Mouse (Mus musculus) thymus, postnatal 4 days (tissue): Measurements from ENCODE around the gene Pgpep1.
A peak's percentile ranks its signal among the peaks of the same experiment; 100 is the strongest.

ENCODE experiments used
- DNase-seq: peaks from one replicate; pipeline ENCODE4 v3.0.0; 2021

The Pgpep1 gene

DNA sequence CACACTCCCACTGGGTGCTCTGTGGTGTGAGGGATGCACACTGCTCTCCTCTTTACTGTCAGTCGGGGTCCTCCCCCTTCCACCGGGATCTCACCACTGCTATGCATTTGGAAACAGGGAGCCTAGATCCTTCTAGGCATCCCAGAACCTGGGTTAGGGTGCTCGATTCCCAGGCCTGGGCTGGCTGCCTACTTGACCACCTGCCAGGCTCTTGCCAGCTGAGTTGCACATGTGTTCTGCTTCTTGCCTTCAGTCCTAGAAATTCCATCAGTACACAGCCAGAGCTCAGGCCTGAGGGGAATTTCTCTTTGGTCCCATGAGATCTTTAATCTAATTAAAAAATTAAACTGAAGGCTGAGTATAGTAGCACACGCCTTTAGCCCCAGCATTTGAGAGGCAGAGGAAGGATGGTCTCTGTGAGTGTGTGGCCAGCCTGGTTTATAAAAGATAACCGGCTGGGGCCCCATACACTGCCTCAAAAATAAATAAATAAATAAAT lies 29.8 kb upstream of the Pgpep1 start:
- DNase-seq = no peak

DNA sequence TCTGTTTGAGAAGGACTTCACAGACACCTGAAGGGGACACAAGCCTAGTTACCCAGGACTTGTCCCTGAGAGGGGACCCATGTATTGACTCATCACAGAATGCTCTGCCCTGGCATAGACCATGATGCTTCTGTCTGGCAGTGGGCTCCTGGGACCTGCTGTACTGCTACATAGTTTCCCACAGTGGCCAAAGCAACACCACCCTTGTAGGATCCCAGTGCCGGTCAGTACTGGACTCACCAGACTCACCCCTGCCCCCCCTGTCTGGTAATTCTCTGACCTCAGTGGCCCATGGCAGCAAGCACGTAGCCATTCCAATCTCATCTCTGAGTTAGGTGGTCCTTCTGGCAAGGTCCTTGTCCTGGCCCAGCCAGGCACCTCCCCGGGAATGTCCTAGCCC lies 27.9 kb upstream of the Pgpep1 start:
- no peak for DNase-seq

DNA sequence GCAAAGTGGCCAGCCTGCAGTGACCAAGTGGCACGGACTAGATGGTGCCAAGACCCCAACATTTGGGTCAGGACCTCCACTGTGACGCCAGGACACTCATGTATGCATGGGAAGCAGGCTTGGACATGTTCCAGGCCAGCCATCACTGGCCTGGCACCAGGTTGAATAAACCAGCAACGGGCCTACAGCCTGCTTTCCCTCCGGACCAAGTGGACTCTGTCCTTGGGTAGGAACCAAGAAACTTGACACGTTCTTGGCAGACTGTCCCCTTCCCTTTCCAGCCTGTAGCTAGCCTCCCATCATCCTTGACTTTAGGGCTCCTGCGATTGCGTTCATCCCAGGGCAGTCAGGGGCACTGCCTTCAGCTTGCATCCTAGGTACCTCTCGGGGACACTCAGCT lies 27.4 kb upstream of the Pgpep1 start:
- DNase-seq = no peak

DNA sequence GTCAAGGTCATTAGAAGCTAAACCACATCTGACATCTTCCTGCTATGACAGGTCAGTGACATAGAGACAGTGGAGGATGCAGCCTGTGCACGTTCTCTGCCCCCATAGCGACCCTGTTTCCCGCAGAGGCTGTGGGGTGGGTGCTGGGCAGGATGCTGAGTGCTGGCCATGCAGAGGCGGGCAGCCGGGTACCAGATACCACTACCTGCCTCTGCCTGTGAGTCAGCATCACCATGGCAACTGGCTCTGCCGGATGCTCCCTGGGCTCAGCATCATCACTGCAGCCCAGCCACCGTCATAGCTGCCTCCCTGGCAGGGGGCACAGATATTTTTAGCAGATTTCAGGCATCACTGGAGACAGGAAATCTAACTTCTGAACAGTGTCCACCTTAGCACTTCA lies 24.1 kb upstream of the Pgpep1 start:
- no peak for DNase-seq

DNA sequence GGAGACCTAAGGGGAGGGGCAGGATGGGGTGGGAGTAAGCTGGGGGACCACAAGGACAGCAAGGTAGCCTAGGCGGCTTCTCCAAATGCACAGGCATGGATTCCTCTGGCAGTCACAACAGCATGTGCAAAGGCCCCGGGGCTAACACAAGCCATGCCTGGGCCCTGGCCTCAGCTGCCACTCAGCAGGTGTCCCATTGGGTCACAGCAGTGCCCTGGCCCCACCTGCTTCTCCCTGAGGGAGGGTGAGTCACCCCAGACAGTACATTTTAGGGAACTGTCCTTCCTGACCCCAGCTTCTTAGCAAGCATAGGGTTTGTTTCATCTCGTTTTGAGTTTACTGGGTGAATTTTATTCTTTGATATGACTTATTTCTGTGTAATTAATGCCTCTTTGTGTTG lies 22.5 kb upstream of the Pgpep1 start:
- DNase-seq = no peak

DNA sequence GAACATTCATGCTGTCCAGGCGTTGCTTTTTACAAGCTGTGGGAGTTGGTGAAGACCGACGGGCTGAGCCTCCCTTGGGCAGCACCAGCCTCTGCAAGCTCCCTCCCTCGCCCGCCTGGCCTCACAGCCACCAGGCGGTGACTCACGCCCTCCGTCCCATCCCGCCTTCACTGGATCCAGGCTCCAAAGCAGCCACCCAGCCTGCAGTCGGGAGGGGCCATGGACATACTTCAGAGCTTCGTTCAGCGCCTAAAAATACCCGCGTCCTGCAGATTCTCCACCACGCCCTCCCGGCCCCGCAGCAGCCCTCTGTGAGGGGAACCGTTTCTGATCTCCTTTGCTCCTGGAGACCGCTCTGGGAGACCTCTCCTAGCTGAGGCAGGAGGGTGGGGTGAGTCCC lies 22.0 kb upstream of the Pgpep1 start:
- DNase-seq = no peak

DNA sequence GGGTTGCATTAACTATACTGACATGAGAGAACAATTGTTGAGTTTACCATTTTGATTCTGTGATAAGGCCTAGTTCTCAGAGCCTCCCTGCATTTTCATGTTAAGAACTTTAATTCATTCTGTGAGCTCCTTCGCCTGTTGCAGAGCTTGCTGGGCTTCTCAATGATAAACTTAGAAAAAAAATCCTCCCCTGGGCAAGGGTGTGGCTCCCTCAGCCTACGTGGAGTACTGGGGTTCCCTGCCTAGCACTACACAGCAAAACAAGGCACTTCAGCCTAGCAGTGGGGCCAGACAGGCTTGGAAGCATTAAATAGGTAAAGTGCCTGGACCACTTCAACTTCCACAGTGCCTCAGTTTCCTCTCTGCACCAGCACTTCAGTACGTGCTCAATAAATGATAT lies 21.2 kb upstream of the Pgpep1 start:
- DNase-seq = no peak

DNA sequence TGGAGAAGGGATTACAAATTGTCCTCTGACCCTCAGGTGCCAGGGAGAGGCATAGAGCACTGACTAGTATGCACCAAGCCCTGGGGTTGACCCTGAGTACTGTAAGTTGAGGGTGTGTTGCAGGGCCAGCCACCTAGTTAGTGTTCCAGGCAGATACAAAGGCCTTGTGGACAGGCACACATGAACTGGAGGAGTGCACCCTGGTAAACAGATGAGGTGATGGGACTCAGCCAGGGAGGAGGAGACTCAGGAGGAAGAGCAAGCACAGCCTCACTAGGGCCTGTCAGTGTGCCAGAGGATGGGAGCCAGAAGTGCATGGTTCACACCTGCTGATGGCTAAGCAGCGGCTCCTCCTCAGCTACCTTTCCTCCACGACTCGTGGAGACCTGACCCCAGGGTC lies 19.9 kb upstream of the Pgpep1 start:
- DNase-seq = no peak

DNA sequence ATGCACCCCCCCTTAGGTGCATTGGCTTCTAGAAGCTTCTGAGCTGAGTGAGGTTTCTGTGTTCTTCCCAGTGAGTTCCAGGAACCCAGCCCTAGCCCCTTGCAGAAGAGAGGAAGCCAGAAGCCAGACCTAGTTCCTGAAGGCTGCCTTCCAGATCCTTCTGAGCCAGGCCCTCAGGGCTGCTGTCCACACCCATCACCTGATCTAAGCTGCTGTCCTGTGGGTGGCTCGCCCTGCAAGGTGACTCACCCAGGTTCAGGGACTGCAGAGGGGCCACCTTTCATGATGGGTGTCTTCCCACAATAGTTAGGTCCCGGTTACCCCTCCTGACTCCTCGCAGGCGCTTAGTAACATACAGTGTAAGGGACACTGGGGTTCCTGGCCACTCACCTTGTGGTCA lies 19.2 kb upstream of the Pgpep1 start:
- no peak for DNase-seq

DNA sequence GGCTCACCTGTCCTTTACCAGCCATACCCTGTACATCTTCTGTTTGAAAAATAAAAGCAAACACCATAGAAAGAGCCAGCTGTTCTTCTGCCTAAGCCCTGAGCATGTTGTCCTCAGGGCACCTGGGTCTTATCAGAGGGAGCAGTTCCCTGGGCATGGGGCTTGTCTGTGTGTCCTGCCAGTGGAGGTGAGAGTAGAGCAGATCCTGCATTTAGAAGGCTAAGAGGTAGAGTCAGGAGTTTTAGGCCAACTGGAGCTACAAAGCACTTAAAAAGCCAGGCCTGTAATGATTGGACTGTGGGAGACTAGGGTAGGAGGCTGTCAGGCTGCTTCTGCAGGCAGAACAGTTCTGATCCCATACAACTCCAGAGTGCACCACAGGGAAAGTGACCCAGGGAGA lies 18.5 kb upstream of the Pgpep1 start:
- no peak for DNase-seq

DNA sequence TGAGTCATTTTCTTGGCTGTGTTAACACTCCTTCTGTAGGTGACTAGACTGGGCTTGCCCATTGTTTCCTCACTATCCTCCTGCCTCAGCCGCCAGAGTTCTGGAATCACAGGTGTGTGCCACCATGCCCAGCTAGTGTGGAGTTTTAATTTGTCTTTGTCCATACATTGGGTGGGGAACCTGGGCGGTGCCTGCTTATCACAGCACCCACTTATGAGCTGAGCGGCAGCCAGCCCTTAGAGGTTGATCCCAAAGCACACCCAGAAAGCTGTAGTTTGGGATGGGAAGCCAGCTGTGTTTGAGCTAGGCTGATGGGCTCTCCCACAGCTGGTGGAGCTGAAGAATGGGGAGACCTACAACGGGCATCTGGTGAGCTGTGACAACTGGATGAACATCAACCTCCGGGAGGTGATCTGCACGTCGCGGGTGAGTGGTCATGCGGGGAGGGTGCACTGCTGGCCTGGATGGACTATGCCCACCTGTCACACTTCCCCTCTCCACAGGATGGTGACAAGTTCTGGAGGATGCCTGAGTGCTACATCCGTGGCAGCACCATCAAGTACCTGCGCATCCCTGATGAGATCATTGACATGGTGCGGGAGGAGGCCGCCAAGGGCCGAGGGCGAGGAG lies 17.4 kb upstream of the Pgpep1 start:
- DNase-seq = no peak

DNA sequence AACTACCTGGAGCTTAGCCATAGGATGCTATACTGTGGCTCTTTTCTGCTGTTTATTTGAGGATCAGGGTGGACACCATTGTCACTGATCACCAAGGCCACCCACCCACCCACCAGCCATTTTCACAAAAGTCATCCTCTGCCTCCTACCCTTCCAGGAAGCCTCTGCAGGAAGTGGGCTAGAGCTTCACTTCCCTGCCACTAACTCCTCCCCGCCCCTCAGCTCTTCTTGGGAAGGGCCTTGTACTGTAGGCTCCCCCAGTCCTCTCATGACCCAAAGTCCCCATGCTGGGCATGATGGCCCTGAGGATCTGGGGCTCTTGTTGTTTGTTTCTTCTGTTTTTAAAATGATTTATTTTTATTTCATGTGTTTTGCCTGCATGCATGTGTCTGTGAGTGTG lies 15.1 kb upstream of the Pgpep1 start:
- peak; percentile 71 for DNase-seq

DNA sequence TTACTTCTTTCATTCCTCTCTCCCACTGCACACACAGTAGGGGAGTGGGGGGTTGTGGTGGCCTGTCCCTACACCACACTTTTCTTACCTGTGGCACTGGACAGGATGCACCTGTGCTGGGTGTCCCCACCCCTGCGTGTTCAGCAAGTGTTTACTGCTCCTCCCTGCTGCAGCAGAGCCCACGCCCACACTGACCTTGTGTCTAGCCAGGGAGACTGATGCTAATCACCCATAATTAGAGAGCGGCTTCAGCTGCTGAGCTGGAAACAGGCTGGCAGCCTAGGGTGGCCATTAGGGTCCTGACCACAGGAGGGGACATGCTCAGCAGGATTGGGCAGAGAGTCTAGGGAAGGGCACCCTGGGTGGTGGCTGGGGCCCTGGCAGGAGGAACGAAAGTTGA lies 14.5 kb upstream of the Pgpep1 start:
- no peak for DNase-seq

DNA sequence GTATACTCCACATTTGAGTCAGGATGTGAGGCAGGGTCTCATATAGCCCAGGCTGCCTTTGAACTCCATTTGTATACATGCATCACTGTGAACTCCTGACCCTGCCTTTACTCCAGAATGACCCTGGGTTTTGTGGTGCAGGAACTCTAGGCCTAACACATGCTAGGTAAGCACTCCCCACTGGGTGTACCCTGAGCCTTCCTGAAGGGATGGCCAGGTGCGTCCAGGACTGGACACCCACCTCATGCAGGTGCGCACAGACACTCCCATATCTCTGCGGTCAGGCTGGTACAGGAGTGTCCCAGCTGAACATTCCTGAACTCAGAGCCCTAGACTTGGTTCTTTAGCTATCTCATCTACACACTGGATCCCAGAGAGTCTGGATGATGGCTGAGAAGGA lies 13.9 kb upstream of the Pgpep1 start:
- no peak for DNase-seq

DNA sequence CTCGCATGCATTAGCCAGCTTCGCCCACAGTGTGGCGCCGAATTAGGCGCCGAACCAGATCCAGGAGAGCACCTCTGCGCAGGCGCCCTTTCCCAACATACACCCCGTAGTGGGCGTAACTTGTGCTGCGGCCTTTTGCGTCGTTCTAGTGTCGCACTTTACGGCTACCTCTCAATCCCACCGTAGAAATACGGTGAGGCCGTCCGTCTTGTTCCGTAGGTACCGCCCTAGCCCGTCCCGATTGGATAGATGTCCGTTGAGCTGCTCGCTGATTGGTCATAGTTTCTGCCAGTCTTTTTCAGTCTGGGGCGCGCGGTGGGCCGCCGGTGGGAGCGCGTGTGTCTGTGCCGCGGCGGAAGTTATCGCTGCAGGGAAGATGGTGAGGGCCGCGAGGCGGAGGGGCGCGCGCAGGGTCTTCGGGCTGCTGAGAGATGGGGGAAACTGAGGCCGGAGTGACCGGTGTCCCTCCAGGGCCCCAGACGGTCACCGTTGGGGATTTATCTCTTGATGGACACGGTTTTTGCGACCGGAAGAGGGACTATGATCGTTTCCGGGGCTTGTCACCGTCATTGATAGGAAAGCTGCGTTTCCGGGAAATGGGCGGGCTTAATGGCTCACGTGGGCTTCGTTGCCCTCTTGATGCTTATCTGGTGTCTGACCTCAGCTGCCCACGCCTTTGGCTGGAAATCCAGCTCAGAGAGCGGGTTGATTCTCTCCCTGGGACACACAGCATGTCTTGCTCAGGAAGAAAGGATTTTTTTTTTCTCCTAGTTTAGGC lies 13.1 kb upstream of the Pgpep1 start, which contains the start of gene Lsm4:
Lsm4 (plus strand) TSS at position 170 of the 778 bp plus-strand sequence.
- peak; percentile 96 for DNase-seq

DNA sequence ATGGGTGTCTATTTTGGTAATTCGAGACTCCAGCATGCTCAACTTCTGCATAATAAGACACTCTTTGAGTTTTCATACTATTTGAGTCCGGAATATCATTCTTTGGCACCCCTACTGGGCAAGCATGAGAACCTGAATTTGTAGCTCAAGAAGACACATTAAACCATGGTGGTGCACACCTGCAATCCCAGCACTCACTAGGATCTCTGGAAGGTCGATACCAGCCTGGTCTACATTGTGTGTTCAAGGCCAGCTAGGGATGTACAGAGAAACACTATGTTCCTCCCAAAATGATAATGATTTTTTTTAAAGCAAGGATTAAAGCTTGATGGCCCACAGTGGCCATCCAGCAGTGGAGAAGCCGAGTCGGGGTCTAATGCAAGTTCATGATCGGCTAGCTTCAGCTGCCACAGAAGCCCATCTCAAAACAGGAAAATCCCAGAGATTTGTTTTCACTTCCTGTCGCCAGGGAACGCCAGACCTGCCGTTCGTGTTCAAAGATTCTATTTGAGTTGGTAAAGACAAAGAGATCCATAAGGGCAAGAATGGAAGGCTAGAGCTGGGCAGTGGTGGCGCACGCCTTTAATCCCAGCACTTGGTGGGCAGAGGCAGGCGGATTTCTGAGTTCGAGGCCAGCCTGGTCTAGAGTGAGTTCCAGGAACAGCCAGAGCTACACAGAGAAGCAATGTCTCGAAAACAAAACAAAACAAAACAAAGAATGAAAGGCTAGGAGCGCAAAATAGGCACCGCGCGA lies 12.3 kb upstream of the Pgpep1 start:
- no peak for DNase-seq

DNA sequence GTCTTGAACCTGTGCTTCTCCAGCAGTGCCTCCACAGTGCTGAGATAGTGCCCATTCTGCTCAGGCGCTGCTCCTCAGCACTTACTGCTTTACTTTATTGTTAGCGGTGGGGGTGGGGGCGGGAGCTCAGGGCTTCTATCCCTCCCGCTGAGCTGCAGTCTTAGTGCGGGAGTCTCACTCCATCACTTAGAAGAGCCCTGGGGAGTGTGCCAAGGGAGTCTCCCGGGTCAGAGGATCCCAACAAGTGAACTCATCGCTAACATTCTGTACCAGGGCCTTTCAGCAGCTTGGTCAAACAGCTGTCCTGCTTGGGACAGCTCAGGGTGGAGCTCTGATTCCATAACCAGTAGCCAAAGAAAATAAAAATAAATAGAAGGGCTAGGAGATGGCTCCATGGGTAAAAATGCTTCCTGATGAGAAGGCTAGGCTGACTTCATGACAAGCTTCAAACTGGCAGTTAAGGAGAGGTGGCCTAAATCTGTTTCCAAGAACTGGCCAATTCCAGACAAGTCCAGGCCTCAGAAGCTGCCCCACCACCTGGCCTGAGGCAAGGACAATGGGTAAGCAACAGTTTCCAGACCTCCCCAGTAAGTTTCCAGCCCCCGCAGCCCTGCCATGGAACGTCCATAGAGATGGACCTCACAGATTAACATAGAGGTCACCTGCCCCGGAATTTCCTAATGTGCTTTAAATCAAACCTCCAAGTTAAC lies 11.6 kb upstream of the Pgpep1 start:
- DNase-seq = no peak

DNA sequence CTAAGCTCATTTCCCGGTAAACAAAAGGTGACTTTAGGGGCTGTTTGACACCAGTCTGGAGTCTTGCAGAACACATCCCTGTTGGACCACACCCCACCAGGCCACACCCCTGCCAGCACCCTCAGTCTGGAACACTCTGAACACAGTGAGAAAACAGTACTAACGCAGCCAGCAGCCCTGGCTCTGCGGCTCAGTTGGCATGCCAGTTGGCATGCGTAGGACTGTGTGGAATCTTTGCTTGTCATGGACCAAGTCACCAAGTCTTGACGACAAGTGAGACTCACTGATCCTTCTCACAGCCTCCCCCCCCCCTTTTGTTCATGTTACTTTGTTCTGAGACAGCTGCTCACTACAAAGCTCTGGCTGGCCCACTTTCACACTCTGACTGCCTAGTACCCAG lies 6.9 kb upstream of the Pgpep1 start:
- DNase-seq = peak; percentile 57

DNA sequence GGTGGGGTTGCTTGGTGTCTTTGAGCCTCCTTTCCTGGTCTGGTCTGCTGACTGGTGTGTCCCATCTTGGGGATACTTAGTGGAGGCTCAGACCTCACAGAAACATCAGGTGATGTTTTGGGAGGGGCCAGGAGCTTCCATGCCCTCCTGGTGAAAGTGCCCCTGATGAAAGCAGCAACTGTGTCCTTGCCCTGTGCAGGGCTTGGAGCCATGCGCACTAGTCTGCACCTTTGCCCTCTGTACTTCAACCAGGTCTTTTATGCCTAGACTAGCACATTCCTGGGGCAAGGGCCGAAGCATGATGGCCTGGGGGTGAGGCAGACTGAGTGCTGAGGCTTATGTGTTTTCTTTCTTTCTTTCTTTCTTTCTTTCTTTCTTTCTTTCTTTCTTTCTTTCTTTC lies 5.4 kb upstream of the Pgpep1 start:
- DNase-seq = no peak

DNA sequence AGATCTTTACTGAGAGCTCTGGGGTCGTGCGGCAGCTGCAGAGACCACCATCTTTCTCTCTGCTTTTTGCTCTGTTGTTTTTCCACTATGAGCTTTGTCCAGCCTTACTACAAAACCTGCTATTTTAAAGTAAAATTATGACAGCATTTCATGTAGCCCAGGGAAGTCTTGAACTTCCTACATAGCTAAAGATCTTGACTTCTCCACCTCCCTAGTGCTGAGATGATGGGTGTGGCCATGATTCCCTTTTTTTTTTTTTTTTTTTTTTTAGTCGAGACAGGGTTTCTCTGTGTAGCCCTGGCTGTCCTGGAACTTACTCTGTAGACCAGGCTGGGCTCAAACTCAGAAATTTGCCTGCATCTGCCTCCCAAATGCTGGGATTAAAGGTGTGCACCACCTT lies 4.4 kb upstream of the Pgpep1 start:
- DNase-seq = no peak

DNA sequence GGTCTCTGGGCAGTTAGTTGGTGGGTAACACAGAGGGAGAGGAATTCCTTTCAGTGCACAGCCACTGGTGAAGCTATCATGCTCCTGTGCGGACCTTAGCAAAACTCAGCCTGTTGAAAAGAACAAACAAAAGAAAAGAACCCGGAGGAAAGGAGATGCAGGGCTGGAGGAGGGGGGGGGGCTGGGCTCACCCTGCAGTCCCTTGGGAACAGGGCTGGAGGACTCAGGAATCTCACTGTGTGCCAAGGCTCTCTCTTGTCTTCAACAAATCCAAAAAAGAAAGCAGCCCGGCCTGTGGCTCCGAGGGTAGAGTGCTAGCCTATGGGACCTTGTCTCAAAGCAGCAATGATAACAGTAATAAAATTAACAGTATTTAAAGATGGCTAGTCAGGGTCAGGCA lies 3.5 kb upstream of the Pgpep1 start:
- DNase-seq = no peak

DNA sequence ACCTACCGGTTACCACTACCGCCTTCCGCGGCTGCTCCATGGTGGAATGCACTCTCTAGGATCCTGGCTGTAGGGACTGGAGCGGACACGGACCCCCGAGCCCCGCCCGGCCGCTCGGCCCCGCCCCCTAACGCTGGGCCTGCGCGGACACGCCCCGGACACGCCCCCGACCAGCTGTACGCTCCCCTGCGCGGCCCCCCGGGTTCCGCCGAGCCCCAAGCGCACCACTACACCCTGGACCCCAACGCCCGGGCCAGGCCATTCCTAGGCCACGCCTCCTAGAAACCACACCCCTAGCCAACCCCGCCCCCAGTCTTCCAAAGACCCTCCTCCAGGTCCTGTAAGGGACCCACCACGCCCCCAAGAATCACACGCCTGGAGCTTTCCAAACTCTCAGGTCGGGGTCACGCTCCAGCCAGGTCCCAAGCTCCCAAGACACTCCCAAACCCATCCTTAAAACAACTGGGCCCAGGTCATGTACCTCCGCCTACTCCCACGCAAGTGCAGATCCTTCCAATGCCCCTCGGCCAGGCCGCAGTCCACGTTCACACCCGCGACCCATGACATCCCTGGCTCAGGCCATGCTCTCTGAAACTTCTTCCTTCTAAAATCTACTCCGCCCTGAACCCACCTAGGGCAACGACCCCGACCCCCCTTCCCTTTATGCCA lies 450 bp downstream of the Pgpep1 start:
- DNase-seq = peak; percentile 96
